Mouse (Mus musculus): Measurements from ENCODE around the gene Fasn.
"Not testable (repeated sequence)": the region's sequence is repeated elsewhere in the genome, so short reads cannot be mapped to it uniquely, and the experiment has no call there.

Gene Fasn

GRCm38 (mm10) chr11:120823956-120824786, at the start of gene Fasn:
TSS of gene Fasn (minus strand) at chr11:120824547.
- peak; percentile 96 for DNase-seq

GRCm38 (mm10) chr11:120873206-120873605, 48.9 kb upstream of the Fasn start:
- DNase-seq = peak; percentile 77 to 84

GRCm38 (mm10) chr11:120871521-120871920, 47.2 kb upstream of the Fasn start:
- DNase-seq = no peak

GRCm38 (mm10) chr11:120865816-120866215, 41.5 kb upstream of the Fasn start:
- peak; percentile 25 to 26 for DNase-seq

GRCm38 (mm10) chr11:120862819-120863218, 38.5 kb upstream of the Fasn start:
- DNase-seq = no peak

- DNase-seq = not testable (repeated sequence)
Observed at GRCm38 (mm10) chr11:120855938-120856337, 31.6 kb upstream of the Fasn start.

GRCm38 (mm10) chr11:120853788-120854187, 29.4 kb upstream of the Fasn start:
- DNase-seq = no peak

GRCm38 (mm10) chr11:120853158-120853557, 28.8 kb upstream of the Fasn start:
- no peak for DNase-seq

- peak; percentile 92 to 93 for DNase-seq
Observed at GRCm38 (mm10) chr11:120852083-120852935, 28.0 kb upstream of the Fasn start.

- no peak for DNase-seq
Observed at GRCm38 (mm10) chr11:120851582-120851981, 27.2 kb upstream of the Fasn start.

- peak; percentile 67 to 73 for DNase-seq
Observed at GRCm38 (mm10) chr11:120851132-120851531, 26.8 kb upstream of the Fasn start.

GRCm38 (mm10) chr11:120850331-120851030, 26.1 kb upstream of the Fasn start:
- DNase-seq = peak in 1 of 2 experiments; percentile 17

GRCm38 (mm10) chr11:120846725-120847475, 22.6 kb upstream of the Fasn start:
- no peak for DNase-seq

GRCm38 (mm10) chr11:120844329-120844728, 20.0 kb upstream of the Fasn start:
- no peak for DNase-seq

- DNase-seq = no peak
Observed at GRCm38 (mm10) chr11:120833555-120834280, 9.4 kb upstream of the Fasn start.

- not testable (repeated sequence) for DNase-seq
Observed at GRCm38 (mm10) chr11:120832962-120833361, 8.6 kb upstream of the Fasn start.

- DNase-seq = no peak
Observed at GRCm38 (mm10) chr11:120831659-120832440, 7.5 kb upstream of the Fasn start.

GRCm38 (mm10) chr11:120830686-120831085, 6.3 kb upstream of the Fasn start:
- DNase-seq = peak; percentile 75 to 85

- no peak for DNase-seq
Observed at GRCm38 (mm10) chr11:120829757-120830532, 5.6 kb upstream of the Fasn start.

GRCm38 (mm10) chr11:120828416-120828815, 4.1 kb upstream of the Fasn start:
- DNase-seq = no peak

Measured in kidney, postnatal 36 days (tissue).